Mouse (Mus musculus): ENCODE measurements around the gene Triobp. TPM values are rescaled to one million over a fixed set of nuclear protein-coding genes. Genes with fewer than 3 reads are reported as not detected.

Triobp gene
- polyA plus RNA-seq, 1 experiment from 2014 or later, result 46.5 TPM

- WGBS, result 3% methylated on average over 9 of the region's 9 CpGs
- Histone ChIP-seq H3K4me2 (ENCODE audit: low read length) (peak overlapping the region; percentile 46), H3K27ac (replicated peaks; ENCODE audit: low read depth, low read length) (peak overlapping the region; percentile 72), H3K4me3 (replicated peaks; ENCODE audit: low read depth, low read length) (peak overlapping the region; percentile 16; the same call in 1 of the 2 replicates), H3K9ac (replicated peaks; ENCODE audit: low read length) (peak overlapping the region; percentile 53; the same call in 1 of the 2 replicates), H3K9me3 (ENCODE audit: control insufficient read depth, low read length) (no peaks in the 10 kb centered on the region), H3K4me1 (ENCODE audit: control insufficient read depth, insufficient read depth, low read length) (peaks cover 6% of the 10 kb centered on the region; the same call in 1 of the 2 replicates), H3K27me3 (ENCODE audit: control insufficient read depth, insufficient read depth, low read length) (no peaks in the 10 kb centered on the region), H3K36me3 (ENCODE audit: control insufficient read depth, insufficient read depth, low read length) (peaks cover 40% of the 10 kb centered on the region)
- peak; percentile 55; the same call in 1 of the 2 replicates for ATAC-seq (ENCODE audit: low FRiP score, low TSS enrichment)
- peak; percentile 91 for DNase-seq
Observed at GRCm38 (mm10) chr15:78942663-78943062, 4.9 kb upstream of the Triobp start.

GRCm38 (mm10) chr15:78946232-78946631 is 1.3 kb upstream of the Triobp start:
- peaks cover 17% of the 10 kb centered on the region for H3K4me1 ChIP-seq (ENCODE audit: control insufficient read depth, insufficient read depth, low read length)
- no peaks in the 10 kb centered on the region for H3K9me3 ChIP-seq (ENCODE audit: control insufficient read depth, low read length)
- H3K4me3 ChIP-seq (replicated peaks; ENCODE audit: low read depth, low read length), result no peak overlapping the region
- no peak overlapping the region for H3K9ac ChIP-seq (replicated peaks; ENCODE audit: low read length)
- no peak overlapping the region for H3K4me2 ChIP-seq (ENCODE audit: low read length)
- H3K27ac ChIP-seq (replicated peaks; ENCODE audit: low read depth, low read length), result no peak overlapping the region
- ATAC-seq (ENCODE audit: low FRiP score, low TSS enrichment), result no peak
- no peaks in the 10 kb centered on the region for H3K27me3 ChIP-seq (ENCODE audit: control insufficient read depth, insufficient read depth, low read length)
- 76% methylated on average over 7 of the region's 7 CpGs for WGBS
- peaks cover 5% of the 10 kb centered on the region for H3K36me3 ChIP-seq (ENCODE audit: control insufficient read depth, insufficient read depth, low read length)
- DNase-seq, result peak; percentile 17

- Histone ChIP-seq H3K9ac (replicated peaks; ENCODE audit: low read length) (peak overlapping the region; percentile 71), H3K9me3 (ENCODE audit: control insufficient read depth, low read length) (no peaks in the 10 kb centered on the region), H3K27me3 (ENCODE audit: control insufficient read depth, insufficient read depth, low read length) (no peaks in the 10 kb centered on the region), H3K4me1 (ENCODE audit: control insufficient read depth, insufficient read depth, low read length) (peaks cover 14% of the 10 kb centered on the region), H3K36me3 (ENCODE audit: control insufficient read depth, insufficient read depth, low read length) (peaks cover 17% of the 10 kb centered on the region), H3K27ac (replicated peaks; ENCODE audit: low read depth, low read length) (peak overlapping the region; percentile 72), H3K4me2 (ENCODE audit: low read length) (peak overlapping the region; percentile 65), H3K4me3 (replicated peaks; ENCODE audit: low read depth, low read length) (peak overlapping the region; percentile 57)
- DNase-seq (no peak), ATAC-seq (ENCODE audit: low FRiP score, low TSS enrichment) (peak; percentile 61; the same call in 1 of the 2 replicates)
- WGBS, result 2% methylated on average over 11 of the region's 11 CpGs
Observed at GRCm38 (mm10) chr15:78948152-78948725, 715 bp downstream of the Triobp start.

GRCm38 (mm10) chr15:78948883-78949282 is 1.4 kb downstream of the Triobp start:
- Histone ChIP-seq H3K27ac (replicated peaks; ENCODE audit: low read depth, low read length) (no peak overlapping the region), H3K4me3 (replicated peaks; ENCODE audit: low read depth, low read length) (peak overlapping the region; percentile 57), H3K27me3 (ENCODE audit: control insufficient read depth, insufficient read depth, low read length) (no peaks in the 10 kb centered on the region), H3K4me2 (ENCODE audit: low read length) (peak overlapping the region; percentile 65), H3K36me3 (ENCODE audit: control insufficient read depth, insufficient read depth, low read length) (peaks cover 21% of the 10 kb centered on the region), H3K4me1 (ENCODE audit: control insufficient read depth, insufficient read depth, low read length) (peaks cover 14% of the 10 kb centered on the region), H3K9me3 (ENCODE audit: control insufficient read depth, low read length) (no peaks in the 10 kb centered on the region), H3K9ac (replicated peaks; ENCODE audit: low read length) (no peak overlapping the region)
- WGBS, result 98% methylated on average over 3 of the region's 3 CpGs
- DNase-seq (no peak), ATAC-seq (ENCODE audit: low FRiP score, low TSS enrichment) (no peak)

- Histone ChIP-seq H3K9ac (replicated peaks; ENCODE audit: low read length) (no peak overlapping the region), H3K27ac (replicated peaks; ENCODE audit: low read depth, low read length) (no peak overlapping the region), H3K4me3 (replicated peaks; ENCODE audit: low read depth, low read length) (no peak overlapping the region), H3K9me3 (ENCODE audit: control insufficient read depth, low read length) (no peaks in the 10 kb centered on the region), H3K36me3 (ENCODE audit: control insufficient read depth, insufficient read depth, low read length) (peaks cover 67% of the 10 kb centered on the region), H3K4me2 (ENCODE audit: low read length) (no peak overlapping the region), H3K4me1 (ENCODE audit: control insufficient read depth, insufficient read depth, low read length) (no peaks in the 10 kb centered on the region), H3K27me3 (ENCODE audit: control insufficient read depth, insufficient read depth, low read length) (no peaks in the 10 kb centered on the region)
- ATAC-seq (ENCODE audit: low FRiP score, low TSS enrichment), result no peak
- 76% methylated on average over 3 of the region's 3 CpGs for WGBS
- no peak for DNase-seq
Observed at GRCm38 (mm10) chr15:78955663-78956062, 8.1 kb downstream of the Triobp start.

GRCm38 (mm10) chr15:78956351-78956750 is 8.8 kb downstream of the Triobp start:
- Histone ChIP-seq H3K36me3 (ENCODE audit: control insufficient read depth, insufficient read depth, low read length) (peaks cover 73% of the 10 kb centered on the region), H3K27me3 (ENCODE audit: control insufficient read depth, insufficient read depth, low read length) (no peaks in the 10 kb centered on the region), H3K9me3 (ENCODE audit: control insufficient read depth, low read length) (no peaks in the 10 kb centered on the region), H3K4me2 (ENCODE audit: low read length) (no peak overlapping the region), H3K4me3 (replicated peaks; ENCODE audit: low read depth, low read length) (no peak overlapping the region), H3K9ac (replicated peaks; ENCODE audit: low read length) (no peak overlapping the region), H3K27ac (replicated peaks; ENCODE audit: low read depth, low read length) (no peak overlapping the region), H3K4me1 (ENCODE audit: control insufficient read depth, insufficient read depth, low read length) (no peaks in the 10 kb centered on the region)
- DNase-seq, result peak; percentile 42
- no peak for ATAC-seq (ENCODE audit: low FRiP score, low TSS enrichment)
- WGBS, result 94% methylated on average over 4 of the region's 4 CpGs

- Histone ChIP-seq H3K36me3 (ENCODE audit: control insufficient read depth, insufficient read depth, low read length) (peaks cover 73% of the 10 kb centered on the region), H3K27me3 (ENCODE audit: control insufficient read depth, insufficient read depth, low read length) (no peaks in the 10 kb centered on the region), H3K4me3 (replicated peaks; ENCODE audit: low read depth, low read length) (no peak overlapping the region), H3K9ac (replicated peaks; ENCODE audit: low read length) (no peak overlapping the region), H3K4me1 (ENCODE audit: control insufficient read depth, insufficient read depth, low read length) (no peaks in the 10 kb centered on the region), H3K9me3 (ENCODE audit: control insufficient read depth, low read length) (no peaks in the 10 kb centered on the region), H3K27ac (replicated peaks; ENCODE audit: low read depth, low read length) (no peak overlapping the region), H3K4me2 (ENCODE audit: low read length) (no peak overlapping the region)
- WGBS, result 86% methylated on average over 15 of the region's 15 CpGs
- ATAC-seq (ENCODE audit: low FRiP score, low TSS enrichment), result no peak
- DNase-seq, result no peak
Observed at GRCm38 (mm10) chr15:78957021-78957420, 9.5 kb downstream of the Triobp start.

- Histone ChIP-seq H3K36me3 (ENCODE audit: control insufficient read depth, insufficient read depth, low read length) (peaks cover 69% of the 10 kb centered on the region), H3K4me3 (replicated peaks; ENCODE audit: low read depth, low read length) (no peak overlapping the region), H3K4me1 (ENCODE audit: control insufficient read depth, insufficient read depth, low read length) (no peaks in the 10 kb centered on the region), H3K9ac (replicated peaks; ENCODE audit: low read length) (no peak overlapping the region), H3K27ac (replicated peaks; ENCODE audit: low read depth, low read length) (no peak overlapping the region), H3K27me3 (ENCODE audit: control insufficient read depth, insufficient read depth, low read length) (no peaks in the 10 kb centered on the region), H3K9me3 (ENCODE audit: control insufficient read depth, low read length) (no peaks in the 10 kb centered on the region), H3K4me2 (ENCODE audit: low read length) (no peak overlapping the region)
- ATAC-seq (ENCODE audit: low FRiP score, low TSS enrichment) (no peak), DNase-seq (no peak)
- WGBS, result 96% methylated on average over 11 of the region's 11 CpGs
Observed at GRCm38 (mm10) chr15:78959537-78959936, 12.0 kb downstream of the Triobp start.

GRCm38 (mm10) chr15:78960088-78960487 is 12.6 kb downstream of the Triobp start:
- ATAC-seq (ENCODE audit: low FRiP score, low TSS enrichment), result no peak
- DNase-seq, result no peak
- peaks cover 72% of the 10 kb centered on the region for H3K36me3 ChIP-seq (ENCODE audit: control insufficient read depth, insufficient read depth, low read length)
- no peak overlapping the region for H3K4me2 ChIP-seq (ENCODE audit: low read length)
- H3K4me1 ChIP-seq (ENCODE audit: control insufficient read depth, insufficient read depth, low read length), result no peaks in the 10 kb centered on the region
- H3K27me3 ChIP-seq (ENCODE audit: control insufficient read depth, insufficient read depth, low read length), result no peaks in the 10 kb centered on the region
- WGBS, result 84% methylated on average over 4 of the region's 4 CpGs
- H3K9me3 ChIP-seq (ENCODE audit: control insufficient read depth, low read length), result no peaks in the 10 kb centered on the region
- H3K4me3 ChIP-seq (replicated peaks; ENCODE audit: low read depth, low read length), result no peak overlapping the region
- no peak overlapping the region for H3K27ac ChIP-seq (replicated peaks; ENCODE audit: low read depth, low read length)
- H3K9ac ChIP-seq (replicated peaks; ENCODE audit: low read length), result no peak overlapping the region

Measured in midbrain, embryonic 14.5 days (tissue).